In genomic region chr16:73245073-73245590, GRCm38 (mm10) we compare ENCODE assay signal across 18 mouse cellular contexts.
A peak's percentile ranks its signal among the peaks of the same experiment; 100 is the strongest.
DNase-seq lines count a peak whose midpoint lies in the region; ATAC-seq and TF ChIP-seq lines count a peak whose summit lies in the region.
"Had no signal": no experiment of that assay in that cellular context is flagged by ENCODE, and none has a peak within 500 bp of the region (broad histone marks: within the 10 kb centered on the region; RNA-seq: fewer than 3 reads in every experiment).

No protein-coding gene starts in this region.

- H3K36me3 ChIP-seq in forebrain, embryonic 14.5 days (ENCODE audit: control insufficient read depth, insufficient read depth, low read length): no peaks in the 10 kb centered on the region
- H3K36me3 ChIP-seq in forebrain, embryonic 10.5 days (replicated peaks): no peaks in the 10 kb centered on the region
- H3K36me3 ChIP-seq in heart, embryonic 11.5 days (ENCODE audit: control insufficient read depth, insufficient read depth, low read length): no peaks in the 10 kb centered on the region
- H3K36me3 ChIP-seq in forebrain, embryonic 16.5 days (ENCODE audit: control insufficient read depth, insufficient read depth): no peaks in the 10 kb centered on the region
- no peaks in the 10 kb centered on the region for H3K36me3 ChIP-seq in intestine, embryonic 15.5 days
- H3K36me3 ChIP-seq in liver, embryonic 11.5 days (ENCODE audit: control insufficient read depth, insufficient read depth, low read length): no peaks in the 10 kb centered on the region
- H3K36me3 ChIP-seq: embryonic facial prominence, embryonic 10.5 days; embryonic facial prominence, embryonic 12.5 days had no signal

- no peaks in the 10 kb centered on the region for H3K4me1 ChIP-seq in forebrain, embryonic 14.5 days (ENCODE audit: control insufficient read depth, insufficient read depth, low read length)
- H3K4me1 ChIP-seq in forebrain, embryonic 10.5 days: no peaks in the 10 kb centered on the region
- H3K4me1 ChIP-seq in heart, embryonic 11.5 days (ENCODE audit: control insufficient read depth, insufficient read depth, low read length): no peaks in the 10 kb centered on the region
- H3K4me1 ChIP-seq in forebrain, embryonic 16.5 days (replicated peaks; ENCODE audit: control insufficient read depth, insufficient read depth, low read length): no peaks in the 10 kb centered on the region
- no peaks in the 10 kb centered on the region for H3K4me1 ChIP-seq in intestine, embryonic 15.5 days (replicated peaks)
- H3K4me1 ChIP-seq in liver, embryonic 11.5 days (replicated peaks; ENCODE audit: control insufficient read depth, insufficient read depth, low read length): no peaks in the 10 kb centered on the region
- H3K4me1 ChIP-seq: embryonic facial prominence, embryonic 10.5 days; embryonic facial prominence, embryonic 12.5 days had no signal

- no peak overlapping the region for H3K4me2 ChIP-seq in forebrain, embryonic 14.5 days (ENCODE audit: low read length)
- no peak overlapping the region for H3K4me2 ChIP-seq in heart, embryonic 11.5 days
- H3K4me2 ChIP-seq in forebrain, embryonic 16.5 days (ENCODE audit: low read length): no peak overlapping the region
- no peak overlapping the region for H3K4me2 ChIP-seq in intestine, embryonic 15.5 days (replicated peaks)
- H3K4me2 ChIP-seq in liver, embryonic 11.5 days: no peak overlapping the region
- H3K4me2 ChIP-seq: embryonic facial prominence, embryonic 12.5 days had no signal

- no peak for TF ChIP-seq POLR2A in brain, embryonic 14.5 days (IDR thresholded peaks at IDR 0.05; ENCODE audit: borderline replicate concordance, extremely low read depth, insufficient read depth, insufficient read length, poor library complexity, severe bottlenecking)

- 64% methylated on average over 2 of the region's 2 CpGs for WGBS in forebrain, embryonic 14.5 days
- WGBS in forebrain, embryonic 10.5 days: 89% methylated on average over 2 of the region's 2 CpGs
- WGBS in heart, embryonic 11.5 days (ENCODE audit: insufficient replicate concordance): 90% methylated on average over 2 of the region's 2 CpGs
- 56% methylated on average over 2 of the region's 2 CpGs for WGBS in forebrain, embryonic 16.5 days
- 84% methylated on average over 2 of the region's 2 CpGs for whole genome bisulfite sequencing in intestine, embryonic 15.5 days
- 88% methylated on average over 2 of the region's 2 CpGs for WGBS in liver, embryonic 11.5 days

- H3K9me3 ChIP-seq in forebrain, embryonic 14.5 days (replicated peaks; ENCODE audit: control insufficient read depth, low read length): no peaks in the 10 kb centered on the region
- no peaks in the 10 kb centered on the region for H3K9me3 ChIP-seq in forebrain, embryonic 10.5 days
- no peaks in the 10 kb centered on the region for H3K9me3 ChIP-seq in heart, embryonic 11.5 days (replicated peaks; ENCODE audit: control insufficient read depth, low read length)
- no peaks in the 10 kb centered on the region for H3K9me3 ChIP-seq in forebrain, embryonic 16.5 days (ENCODE audit: control insufficient read depth, low read length)
- no peaks in the 10 kb centered on the region for H3K9me3 ChIP-seq in intestine, embryonic 15.5 days
- no peaks in the 10 kb centered on the region for H3K9me3 ChIP-seq in liver, embryonic 11.5 days (ENCODE audit: control insufficient read depth, low read length)
- H3K9me3 ChIP-seq: embryonic facial prominence, embryonic 10.5 days; embryonic facial prominence, embryonic 12.5 days had no signal

- no peak for TF ChIP-seq CTCF in brain, embryonic 14.5 days (IDR thresholded peaks at IDR 0.05; ENCODE audit: borderline replicate concordance, extremely low read depth, insufficient read depth, insufficient read length)

- H3K4me3 ChIP-seq in forebrain, embryonic 14.5 days (ENCODE audit: low read depth, low read length): no peak overlapping the region
- no peak overlapping the region for H3K4me3 ChIP-seq in forebrain, embryonic 10.5 days
- no peak overlapping the region for H3K4me3 ChIP-seq in heart, embryonic 11.5 days (ENCODE audit: low read depth, low read length)
- no peak overlapping the region for H3K4me3 ChIP-seq in forebrain, embryonic 16.5 days (replicated peaks; ENCODE audit: low read length)
- H3K4me3 ChIP-seq in intestine, embryonic 15.5 days (replicated peaks): no peak overlapping the region
- H3K4me3 ChIP-seq in liver, embryonic 11.5 days (ENCODE audit: low read depth, low read length): no peak overlapping the region
- H3K4me3 ChIP-seq: embryonic facial prominence, embryonic 10.5 days; embryonic facial prominence, embryonic 12.5 days had no signal

- H3K27me3 ChIP-seq in forebrain, embryonic 14.5 days (replicated peaks; ENCODE audit: control insufficient read depth, insufficient read depth, low read length): no peaks in the 10 kb centered on the region
- no peaks in the 10 kb centered on the region for H3K27me3 ChIP-seq in forebrain, embryonic 10.5 days (ENCODE audit: poor library complexity, severe bottlenecking)
- H3K27me3 ChIP-seq in heart, embryonic 11.5 days (ENCODE audit: control insufficient read depth, insufficient read depth, low read length): no peaks in the 10 kb centered on the region
- no peaks in the 10 kb centered on the region for H3K27me3 ChIP-seq in forebrain, embryonic 16.5 days (replicated peaks; ENCODE audit: control insufficient read depth, insufficient read depth, low read length)
- no peaks in the 10 kb centered on the region for H3K27me3 ChIP-seq in intestine, embryonic 15.5 days (replicated peaks)
- no peaks in the 10 kb centered on the region for H3K27me3 ChIP-seq in liver, embryonic 11.5 days (replicated peaks; ENCODE audit: control insufficient read depth, insufficient read depth, low read length)
- H3K27me3 ChIP-seq: embryonic facial prominence, embryonic 12.5 days had no signal

- peak; percentile 55 for DNase-seq in forebrain, embryonic 14.5 days (ENCODE audit: low spot score)
- DNase-seq in forebrain, embryonic 10.5 days (ENCODE audit: extremely low spot score, low spot score): no peak
- peak; percentile 1 for DNase-seq in heart, adult 11 months
- DNase-seq in brain, embryonic 14.5 days (ENCODE audit: low read depth): peak; percentile 62
- DNase-seq in liver, embryonic 11.5 days (ENCODE audit: low spot score): no peak
- DNase-seq: adrenal gland, adult 2 months; adrenal gland, postnatal 10 days; adrenal gland, postnatal 25 days; cerebellum, adult 11-12 months; cerebellum, adult 2 months; cerebellum, adult 9-10 months; cerebellum, postnatal 10 days; cerebellum, postnatal 25 days had no signal

- no peak overlapping the region for H3K27ac ChIP-seq in forebrain, embryonic 14.5 days (ENCODE audit: low read depth, low read length)
- H3K27ac ChIP-seq in forebrain, embryonic 10.5 days: no peak overlapping the region
- no peak overlapping the region for H3K27ac ChIP-seq in heart, embryonic 11.5 days (ENCODE audit: low read depth, low read length)
- no peak overlapping the region for H3K27ac ChIP-seq in forebrain, embryonic 16.5 days (ENCODE audit: low read length)
- no peak overlapping the region for H3K27ac ChIP-seq in intestine, embryonic 15.5 days
- no peak overlapping the region for H3K27ac ChIP-seq in liver, embryonic 11.5 days (ENCODE audit: low read depth, low read length)
- H3K27ac ChIP-seq: embryonic facial prominence, embryonic 10.5 days; embryonic facial prominence, embryonic 12.5 days had no signal

- H3K9ac ChIP-seq in forebrain, embryonic 14.5 days (ENCODE audit: low read length): no peak overlapping the region
- H3K9ac ChIP-seq in heart, embryonic 11.5 days (ENCODE audit: low read depth, low read length): no peak overlapping the region
- H3K9ac ChIP-seq in forebrain, embryonic 16.5 days (replicated peaks; ENCODE audit: low read depth, low read length): no peak overlapping the region
- H3K9ac ChIP-seq in intestine, embryonic 15.5 days: no peak overlapping the region
- H3K9ac ChIP-seq in liver, embryonic 11.5 days (ENCODE audit: low read depth, low read length): no peak overlapping the region
- H3K9ac ChIP-seq: embryonic facial prominence, embryonic 12.5 days had no signal

- 0 out of 2 replicates have a peak, but pooled peaks have one; percentile 48 for ATAC-seq in forebrain, embryonic 14.5 days
- ATAC-seq in heart, embryonic 11.5 days (replicated peaks; ENCODE audit: insufficient number of reproducible peaks, low FRiP score, low TSS enrichment): no peak
- ATAC-seq in forebrain, embryonic 16.5 days: peak; percentile 93
- ATAC-seq in intestine, embryonic 15.5 days: no peak
- ATAC-seq in liver, embryonic 11.5 days (replicated peaks; ENCODE audit: low FRiP score): no peak

Comparison
In these comparisons a context has a peak if more than half of its experiments do, and no peak if none do; other contexts are left out.
1. DNase-seq: peak in forebrain, embryonic 14.5 days (single experiment), heart, adult 11 months (single experiment) and brain, embryonic 14.5 days (single experiment); none in forebrain, embryonic 10.5 days (single experiment) and liver, embryonic 11.5 days (single experiment).
2. ATAC-seq: peak in forebrain, embryonic 14.5 days (single experiment) and forebrain, embryonic 16.5 days (single experiment); none in heart, embryonic 11.5 days (single experiment), intestine, embryonic 15.5 days (single experiment) and liver, embryonic 11.5 days (single experiment).